In genomic region chr16:62782229-62782628, GRCm38 (mm10) we compare ENCODE assay signal across 11 mouse cellular contexts. TPM values are rescaled to one million over a fixed set of nuclear protein-coding genes. Genes with fewer than 3 reads are reported as not detected.
A peak's percentile ranks its signal among the peaks of the same experiment; 100 is the strongest.
DNase-seq lines count a peak whose midpoint lies in the region; ATAC-seq and TF ChIP-seq lines count a peak whose summit lies in the region.
"Had no signal": no experiment of that assay in that cellular context is flagged by ENCODE, and none has a peak within 500 bp of the region (broad histone marks: within the 10 kb centered on the region; RNA-seq: fewer than 3 reads in every experiment).

No protein-coding gene starts in this region.

- H3K4me2 ChIP-seq in heart, postnatal 0 days (ENCODE audit: low read depth, low read length), result no peak overlapping the region
- no peak overlapping the region for H3K4me2 ChIP-seq in midbrain, postnatal 0 days (ENCODE audit: low read depth, low read length, poor library complexity, severe bottlenecking)
- H3K4me2 ChIP-seq in midbrain, embryonic 15.5 days, result no peak overlapping the region
- H3K4me2 ChIP-seq in stomach, postnatal 0 days (replicated peaks; ENCODE audit: low read depth), result no peak overlapping the region
- H3K4me2 ChIP-seq: hindbrain, embryonic 13.5 days had no signal

- no peak for ATAC-seq in heart, postnatal 0 days (ENCODE audit: insufficient read depth, low read depth)
- no peak for ATAC-seq in midbrain, postnatal 0 days (ENCODE audit: low FRiP score)
- ATAC-seq in midbrain, embryonic 15.5 days (replicated peaks), result no peak
- ATAC-seq in stomach, postnatal 0 days (ENCODE audit: low FRiP score, low TSS enrichment), result no peak

- H3K36me3 ChIP-seq in heart, postnatal 0 days (replicated peaks; ENCODE audit: control insufficient read depth, insufficient read depth, low read length), result no peaks in the 10 kb centered on the region
- no peaks in the 10 kb centered on the region for H3K36me3 ChIP-seq in midbrain, postnatal 0 days (ENCODE audit: insufficient read depth, low read length)
- H3K36me3 ChIP-seq in midbrain, embryonic 15.5 days (replicated peaks), result no peaks in the 10 kb centered on the region
- no peaks in the 10 kb centered on the region for H3K36me3 ChIP-seq in stomach, postnatal 0 days (ENCODE audit: control insufficient read depth, insufficient read depth, low read length)

- no peak overlapping the region for H3K27ac ChIP-seq in heart, postnatal 0 days (ENCODE audit: low read depth)
- H3K27ac ChIP-seq in midbrain, postnatal 0 days (ENCODE audit: low read depth, low read length), result no peak overlapping the region
- H3K27ac ChIP-seq in midbrain, embryonic 15.5 days, result no peak overlapping the region
- no peak overlapping the region for H3K27ac ChIP-seq in stomach, postnatal 0 days (replicated peaks)
- H3K27ac ChIP-seq: hindbrain, embryonic 13.5 days had no signal

- no peaks in the 10 kb centered on the region for H3K9me3 ChIP-seq in heart, postnatal 0 days (replicated peaks; ENCODE audit: control insufficient read depth, low read length)
- no peaks in the 10 kb centered on the region for H3K9me3 ChIP-seq in midbrain, postnatal 0 days (ENCODE audit: low read length)
- no peaks in the 10 kb centered on the region for H3K9me3 ChIP-seq in midbrain, embryonic 15.5 days
- no peaks in the 10 kb centered on the region for H3K9me3 ChIP-seq in stomach, postnatal 0 days (ENCODE audit: control insufficient read depth, low read length)
- H3K9me3 ChIP-seq: hindbrain, embryonic 13.5 days had no signal

- no peak overlapping the region for H3K4me3 ChIP-seq in heart, postnatal 0 days (ENCODE audit: low read depth, low read length)
- H3K4me3 ChIP-seq in midbrain, postnatal 0 days (ENCODE audit: low read depth, low read length), result no peak overlapping the region
- no peak overlapping the region for H3K4me3 ChIP-seq in midbrain, embryonic 15.5 days
- H3K4me3 ChIP-seq in stomach, postnatal 0 days (ENCODE audit: low read depth, low read length), result no peak overlapping the region
- H3K4me3 ChIP-seq: hindbrain, embryonic 13.5 days had no signal

- no peak for DNase-seq in heart, postnatal 0 days (ENCODE audit: low spot score)
- DNase-seq in heart, adult 18-20 months, result no peak
- no peak for DNase-seq in midbrain, postnatal 0 days (ENCODE audit: low spot score)
- DNase-seq in c-Kit-positive CD71-positive TER-119-positive erythroid progenitor cells, embryonic 14.5 days (ENCODE audit: low spot score), result peak; percentile 6
- DNase-seq in stomach, postnatal 0 days (ENCODE audit: low spot score), result no peak
- no peak for DNase-seq in urinary bladder, postnatal 10 days (ENCODE audit: low spot score)
- no peak for DNase-seq in gastrocnemius, postnatal 14 days

- no peak for TF ChIP-seq EP300 in heart, postnatal 0 days (IDR thresholded peaks at IDR 0.05; ENCODE audit: low read depth)
- no peak for TF ChIP-seq EP300 in stomach, postnatal 0 days (optimal IDR thresholded peaks at IDR 0.05)

- intact Hi-C loops in gastrocnemius, postnatal 14 days (cut with DNase I; ENCODE audit: low total_unique reads), result no loop called here

- no peak overlapping the region for H3K9ac ChIP-seq in heart, postnatal 0 days (replicated peaks; ENCODE audit: low read depth, low read length)
- H3K9ac ChIP-seq in midbrain, postnatal 0 days (replicated peaks; ENCODE audit: low read length, poor library complexity, severe bottlenecking), result no peak overlapping the region
- no peak overlapping the region for H3K9ac ChIP-seq in midbrain, embryonic 15.5 days
- no peak overlapping the region for H3K9ac ChIP-seq in stomach, postnatal 0 days (ENCODE audit: low read length)
- H3K9ac ChIP-seq: hindbrain, embryonic 13.5 days had no signal

- peaks cover 9% of the 10 kb centered on the region for H3K4me1 ChIP-seq in heart, postnatal 0 days (ENCODE audit: control insufficient read depth, insufficient read depth)
- peaks cover under 1% of the 10 kb centered on the region; the same call in 1 of the 2 replicates for H3K4me1 ChIP-seq in midbrain, postnatal 0 days (ENCODE audit: insufficient read depth, low read length)
- H3K4me1 ChIP-seq in midbrain, embryonic 15.5 days, result peaks cover 21% of the 10 kb centered on the region
- no peaks in the 10 kb centered on the region for H3K4me1 ChIP-seq in stomach, postnatal 0 days (replicated peaks; ENCODE audit: control insufficient read depth, insufficient read depth)

- 49% methylated on average over 5 of the region's 5 CpGs for WGBS in heart, postnatal 0 days
- 62% methylated on average over 5 of the region's 5 CpGs for WGBS in midbrain, postnatal 0 days
- WGBS in midbrain, embryonic 15.5 days, result 58% methylated on average over 5 of the region's 5 CpGs
- 53% methylated on average over 5 of the region's 5 CpGs for WGBS in stomach, postnatal 0 days

- no peaks in the 10 kb centered on the region for H3K27me3 ChIP-seq in heart, postnatal 0 days (ENCODE audit: control insufficient read depth, insufficient read depth, low read length)
- no peaks in the 10 kb centered on the region for H3K27me3 ChIP-seq in midbrain, postnatal 0 days (ENCODE audit: insufficient read depth, low read length)
- H3K27me3 ChIP-seq in midbrain, embryonic 15.5 days (replicated peaks), result no peaks in the 10 kb centered on the region
- no peaks in the 10 kb centered on the region for H3K27me3 ChIP-seq in stomach, postnatal 0 days (ENCODE audit: control insufficient read depth, insufficient read depth, low read length)
- H3K27me3 ChIP-seq: hindbrain, embryonic 13.5 days had no signal

- peak; percentile 50 for TF ChIP-seq CTCF in heart, postnatal 0 days (IDR thresholded peaks at IDR 0.05; ENCODE audit: low read depth)
- TF ChIP-seq CTCF in midbrain, postnatal 0 days (IDR thresholded peaks at IDR 0.05), result peak; percentile 53
- peak; percentile 69 for TF ChIP-seq CTCF in stomach, postnatal 0 days (IDR thresholded peaks at IDR 0.05; ENCODE audit: low read depth)

RNA-seq across cellular contexts. Expression of gene Nsun3, which starts 4.4 kb away (rescaled TPM):
- 6.7 and 7.9 TPM in 2 replicates for total RNA-seq in heart, postnatal 0 days (2014; rRNA removed; ENCODE audit: low replicate concordance)
- polyA plus RNA-seq in heart, postnatal 0 days (2015; fragmentation: Nextera tagmentation; extraction: Ambion mirVana), result 5.1 and 6.6 TPM in 2 replicates
- total RNA-seq in heart, adult 18-20 months (2021), result 1 to 10 TPM; 4.8 to 7.0 TPM
- total RNA-seq in midbrain, postnatal 0 days (2014; rRNA removed), result 10.0 and 20.2 TPM in 2 replicates
- 10.1 and 10.5 TPM in 2 replicates for polyA plus RNA-seq in midbrain, postnatal 0 days (2015; fragmentation: Nextera tagmentation; extraction: Ambion mirVana)
- polyA plus RNA-seq in midbrain, embryonic 15.5 days (2015; fragmentation: Nextera tagmentation; extraction: Ambion mirVana), result 11.6 and 11.7 TPM in 2 replicates
- polyA plus RNA-seq in stomach, postnatal 0 days (2015; fragmentation: Nextera tagmentation; extraction: Ambion mirVana), result 4.8 and 5.7 TPM in 2 replicates
- total RNA-seq in gastrocnemius, postnatal 14 days (2021), result 1 to 10 TPM; 5.9 to 6.1 TPM

RNA-seq across cellular contexts. Expression of gene Stx19, which starts 32.2 kb away (rescaled TPM):
- not detected in 2 replicates for total RNA-seq in heart, postnatal 0 days (2014; rRNA removed; ENCODE audit: low replicate concordance)
- polyA plus RNA-seq in heart, postnatal 0 days (2015; fragmentation: Nextera tagmentation; extraction: Ambion mirVana), result 0.07 and 0.18 TPM in 2 replicates
- not detected for total RNA-seq in heart, adult 18-20 months (2021)
- total RNA-seq in midbrain, postnatal 0 days (2014; rRNA removed), result not detected in 2 replicates
- polyA plus RNA-seq in midbrain, postnatal 0 days (2015; fragmentation: Nextera tagmentation; extraction: Ambion mirVana), result 0.13 and 0.14 TPM in 2 replicates
- polyA plus RNA-seq in midbrain, embryonic 15.5 days (2015; fragmentation: Nextera tagmentation; extraction: Ambion mirVana), result 0.49 and 0.50 TPM in 2 replicates
- polyA plus RNA-seq in stomach, postnatal 0 days (2015; fragmentation: Nextera tagmentation; extraction: Ambion mirVana), result 12.9 and 14.1 TPM in 2 replicates
- not detected for total RNA-seq in gastrocnemius, postnatal 14 days (2021)
- total RNA-seq: left cerebral cortex, postnatal 14 days; megakaryocyte-erythroid progenitor cell, adult 5-6 weeks had no signal
